Mouse (Mus musculus): ENCODE results near the gene Copb2. TPM values are rescaled to one million over a fixed set of nuclear protein-coding genes. Genes with fewer than 3 reads are reported as not detected.
A peak's percentile ranks its signal among the peaks of the same experiment; 100 is the strongest.

Gene Copb2
- 56.2 and 58.4 TPM in 2 replicates for polyA plus RNA-seq (2012; ENCODE audit: insufficient read depth, insufficient read length, missing spikeins)

DNA sequence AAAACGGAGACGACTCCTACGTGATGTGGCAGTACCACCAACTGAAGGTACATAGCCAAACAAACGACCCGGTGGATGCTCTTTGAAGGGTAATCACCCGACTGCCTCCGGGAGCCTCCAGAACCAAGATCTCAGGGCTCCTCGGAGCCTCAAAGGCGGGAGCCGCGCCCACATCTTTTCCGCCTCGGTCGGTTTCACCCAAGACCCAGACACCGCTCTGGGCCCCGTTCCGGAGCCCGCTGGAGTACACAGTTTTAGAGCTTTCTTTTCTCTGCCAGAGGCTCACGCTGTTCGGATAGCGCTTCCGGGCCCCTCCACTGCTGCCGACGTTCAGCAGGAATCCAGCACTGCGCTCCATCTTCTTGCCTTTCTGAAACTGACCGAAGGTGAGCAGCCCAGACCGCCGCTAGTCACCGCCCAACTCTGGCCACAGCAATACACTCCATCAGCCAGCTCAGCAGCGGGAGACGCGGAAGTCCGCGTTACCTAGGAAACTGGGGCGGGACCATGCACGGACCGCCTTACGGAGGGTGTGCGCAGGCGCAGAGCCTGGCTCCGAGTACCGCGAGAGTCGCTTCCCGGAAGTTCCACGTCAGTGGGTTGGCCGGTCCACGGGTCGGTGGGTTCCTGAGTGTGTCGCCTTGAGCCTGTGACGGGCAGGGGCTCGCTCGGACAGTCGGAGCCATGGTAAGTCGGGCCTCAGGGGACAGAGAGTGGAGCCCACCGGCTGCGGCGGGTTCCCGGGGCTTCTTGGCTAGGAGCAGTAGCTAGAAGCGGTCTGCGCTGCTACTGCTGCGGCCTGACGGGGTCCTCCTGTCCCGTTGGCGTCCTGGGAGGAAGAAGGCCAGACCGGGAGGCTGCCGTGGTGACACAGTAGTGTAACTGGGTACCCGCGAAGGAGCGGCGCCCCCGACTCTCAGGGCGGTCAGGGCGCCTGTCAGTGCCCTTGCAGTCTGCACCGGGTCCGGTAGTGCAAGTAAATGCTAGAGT, at the start of gene Copb2:
Gene Copb2 (plus strand): TSS at position 585 of the 990 bp plus-strand sequence.
- Histone ChIP-seq H3K4me3 (ENCODE audit: insufficient read depth, low read depth, low read length) (peak within 1 kb of the TSS; percentile 81), H3K27ac (replicated peaks; ENCODE audit: low read depth, low read length) (peak within 1 kb of the TSS; percentile 52; the same call in 1 of the 2 replicates), H3K4me1 (ENCODE audit: control insufficient read depth, insufficient read depth, insufficient read length, low read length) (no peaks in the 10 kb centered on the region)

DNA sequence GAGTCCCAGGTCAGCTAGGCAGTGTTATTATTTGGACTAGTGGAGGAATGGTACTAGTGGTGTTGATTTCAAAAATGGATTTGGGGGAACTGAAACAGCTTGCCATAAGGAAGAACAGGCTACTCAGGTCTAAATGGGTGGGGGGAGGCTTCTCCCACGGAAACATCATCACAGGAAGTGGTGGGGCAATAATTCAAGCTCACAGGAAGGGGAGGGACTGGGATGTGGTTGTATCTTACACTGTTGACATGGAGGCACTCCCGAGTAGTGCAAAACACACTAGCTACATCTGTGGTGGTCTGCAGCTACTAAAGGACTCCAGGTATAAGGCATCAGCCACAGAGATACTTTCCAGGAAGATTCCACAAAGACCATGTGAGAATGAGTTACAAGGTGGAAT, 39.6 kb upstream of the Copb2 start:
- Histone ChIP-seq H3K27ac (replicated peaks; ENCODE audit: low read depth, low read length) (no peak overlapping the region), H3K4me1 (ENCODE audit: control insufficient read depth, insufficient read depth, insufficient read length, low read length) (no peaks in the 10 kb centered on the region), H3K4me3 (ENCODE audit: insufficient read depth, low read depth, low read length) (no peak overlapping the region)

- H3K4me3 ChIP-seq (ENCODE audit: insufficient read depth, low read depth, low read length): no peak overlapping the region
- no peaks in the 10 kb centered on the region for H3K4me1 ChIP-seq (ENCODE audit: control insufficient read depth, insufficient read depth, insufficient read length, low read length)
- no peak overlapping the region for H3K27ac ChIP-seq (replicated peaks; ENCODE audit: low read depth, low read length)
Observed at GRCm38 (mm10) chr9:98524786-98525542, 38.6 kb upstream of the Copb2 start.

- H3K4me3 ChIP-seq (ENCODE audit: insufficient read depth, low read depth, low read length): no peak overlapping the region
- no peak overlapping the region for H3K27ac ChIP-seq (replicated peaks; ENCODE audit: low read depth, low read length)
- no peaks in the 10 kb centered on the region for H3K4me1 ChIP-seq (ENCODE audit: control insufficient read depth, insufficient read depth, insufficient read length, low read length)
Observed at GRCm38 (mm10) chr9:98525543-98525924, 38.0 kb upstream of the Copb2 start.

DNA sequence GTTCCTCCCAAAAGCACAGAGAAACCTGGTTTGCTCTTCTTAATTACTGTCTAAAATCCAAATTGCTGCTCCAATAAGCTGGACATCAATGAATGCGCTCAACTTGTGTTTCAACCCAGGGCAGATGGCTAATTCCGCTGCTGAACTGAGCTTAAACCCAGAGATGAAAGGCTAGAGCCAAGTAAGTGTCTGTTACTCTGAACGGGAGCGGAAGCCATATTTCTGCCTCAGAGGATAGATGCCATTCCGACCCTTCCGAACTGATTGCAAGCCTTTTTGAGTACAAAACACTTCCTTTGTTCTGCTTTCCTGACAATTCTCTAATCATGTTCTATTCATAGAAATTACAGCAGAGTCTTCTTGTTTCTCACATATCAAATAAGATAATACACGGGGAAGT, 36.3 kb upstream of the Copb2 start:
- no peaks in the 10 kb centered on the region for H3K4me1 ChIP-seq (ENCODE audit: control insufficient read depth, insufficient read depth, insufficient read length, low read length)
- H3K4me3 ChIP-seq (ENCODE audit: insufficient read depth, low read depth, low read length): no peak overlapping the region
- H3K27ac ChIP-seq (replicated peaks; ENCODE audit: low read depth, low read length): no peak overlapping the region

DNA sequence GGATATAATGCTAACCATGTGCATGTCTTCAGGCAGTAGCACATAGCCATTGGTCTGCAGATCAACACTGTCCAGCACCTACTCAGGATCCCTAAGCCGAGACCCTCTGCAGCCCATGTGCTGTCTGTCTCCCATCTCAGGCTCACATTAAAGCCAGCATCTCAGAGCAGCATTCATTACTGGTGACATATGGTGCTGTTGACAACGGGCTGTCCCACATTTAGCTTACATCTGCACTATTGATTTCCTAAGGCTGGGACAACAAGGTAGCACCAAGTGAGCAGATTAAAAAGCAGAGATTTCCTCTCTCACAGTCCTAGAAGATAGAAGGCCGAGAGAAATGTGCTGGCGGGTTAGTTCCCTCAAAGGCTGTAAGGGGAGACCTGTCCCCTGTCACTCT, 33.7 kb upstream of the Copb2 start:
- H3K27ac ChIP-seq (replicated peaks; ENCODE audit: low read depth, low read length): no peak overlapping the region
- H3K4me3 ChIP-seq (ENCODE audit: insufficient read depth, low read depth, low read length): no peak overlapping the region
- H3K4me1 ChIP-seq (ENCODE audit: control insufficient read depth, insufficient read depth, insufficient read length, low read length): no peaks in the 10 kb centered on the region

DNA sequence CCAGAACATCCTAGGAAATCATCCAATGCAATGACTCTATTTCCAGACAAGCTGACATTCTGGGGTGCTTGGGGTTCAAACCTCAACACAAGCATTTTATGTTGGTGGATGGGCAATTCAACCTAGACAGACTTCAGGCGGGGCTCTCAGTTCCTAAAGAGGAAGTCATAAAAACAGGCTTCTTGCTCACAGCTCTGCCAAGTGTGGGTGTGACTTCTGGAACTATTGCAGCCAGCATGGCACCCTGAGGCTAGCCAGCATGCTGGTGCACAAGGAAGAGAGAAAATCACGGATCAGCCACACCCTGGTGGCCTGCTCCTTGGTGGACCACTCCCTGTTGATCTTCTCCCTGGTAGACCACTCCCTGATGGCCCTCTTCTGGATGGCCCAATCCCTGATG, 32.5 kb upstream of the Copb2 start:
- Histone ChIP-seq H3K4me3 (ENCODE audit: insufficient read depth, low read depth, low read length) (no peak overlapping the region), H3K27ac (replicated peaks; ENCODE audit: low read depth, low read length) (no peak overlapping the region), H3K4me1 (ENCODE audit: control insufficient read depth, insufficient read depth, insufficient read length, low read length) (no peaks in the 10 kb centered on the region)

- no peaks in the 10 kb centered on the region for H3K4me1 ChIP-seq (ENCODE audit: control insufficient read depth, insufficient read depth, insufficient read length, low read length)
- H3K4me3 ChIP-seq (ENCODE audit: insufficient read depth, low read depth, low read length): no peak overlapping the region
- H3K27ac ChIP-seq (replicated peaks; ENCODE audit: low read depth, low read length): no peak overlapping the region
Observed at GRCm38 (mm10) chr9:98534675-98535280, 28.7 kb upstream of the Copb2 start.

DNA sequence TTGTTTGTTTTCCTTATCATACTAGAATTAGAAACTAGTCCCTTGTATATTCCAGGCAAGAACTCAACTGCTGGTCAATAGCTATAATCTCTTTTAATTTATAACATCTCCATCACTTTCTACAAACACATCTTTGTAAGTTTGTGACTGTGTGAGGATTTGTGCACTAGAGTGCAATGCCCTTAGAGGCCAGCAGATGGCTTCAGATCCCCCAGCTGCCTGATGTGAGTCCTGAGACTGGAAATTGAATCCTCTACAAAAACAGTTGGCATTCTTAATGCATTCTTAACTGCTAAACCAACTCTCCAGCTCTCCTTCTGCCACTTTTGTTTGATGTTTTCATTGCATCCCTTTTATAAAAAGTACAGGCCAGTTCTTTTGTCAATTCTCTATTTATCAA, 27.8 kb upstream of the Copb2 start:
- Histone ChIP-seq H3K27ac (replicated peaks; ENCODE audit: low read depth, low read length) (no peak overlapping the region), H3K4me3 (ENCODE audit: insufficient read depth, low read depth, low read length) (no peak overlapping the region), H3K4me1 (ENCODE audit: control insufficient read depth, insufficient read depth, insufficient read length, low read length) (no peaks in the 10 kb centered on the region)

DNA sequence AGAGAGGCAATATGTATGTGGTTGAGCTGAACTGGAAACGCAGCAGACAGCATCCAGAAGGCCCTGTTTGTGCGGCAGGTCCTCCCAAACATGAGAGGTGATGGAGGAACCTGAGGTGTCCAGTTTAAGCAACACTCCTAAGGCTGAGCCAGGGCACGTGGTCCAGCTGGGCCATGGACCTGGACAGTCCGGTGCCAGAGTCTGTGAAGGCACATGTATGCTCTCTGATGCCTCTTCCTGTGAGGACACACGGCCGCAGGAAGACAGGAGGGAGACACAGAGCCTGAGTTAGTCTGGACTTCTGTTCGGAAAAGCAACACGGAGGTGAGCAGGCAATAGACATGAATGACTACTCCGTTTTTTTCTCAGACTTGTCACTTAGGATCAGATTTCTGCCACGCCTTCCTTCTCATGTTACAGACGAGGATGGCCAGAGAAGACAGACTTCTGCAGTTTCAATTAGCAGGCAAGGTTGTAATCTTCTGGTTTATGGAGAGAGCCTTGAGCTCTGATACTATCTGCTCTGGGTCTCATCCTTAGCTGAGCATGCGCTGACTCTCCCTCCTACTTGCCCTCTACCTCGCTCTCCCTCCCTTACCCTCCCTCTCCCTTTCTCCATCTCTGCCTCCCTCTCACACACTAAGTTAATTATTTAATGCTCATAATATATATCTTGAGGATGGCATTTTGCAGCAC, 25.4 kb upstream of the Copb2 start:
- H3K4me3 ChIP-seq (ENCODE audit: insufficient read depth, low read depth, low read length): no peak overlapping the region
- no peak overlapping the region for H3K27ac ChIP-seq (replicated peaks; ENCODE audit: low read depth, low read length)
- H3K4me1 ChIP-seq (ENCODE audit: control insufficient read depth, insufficient read depth, insufficient read length, low read length): no peaks in the 10 kb centered on the region

DNA sequence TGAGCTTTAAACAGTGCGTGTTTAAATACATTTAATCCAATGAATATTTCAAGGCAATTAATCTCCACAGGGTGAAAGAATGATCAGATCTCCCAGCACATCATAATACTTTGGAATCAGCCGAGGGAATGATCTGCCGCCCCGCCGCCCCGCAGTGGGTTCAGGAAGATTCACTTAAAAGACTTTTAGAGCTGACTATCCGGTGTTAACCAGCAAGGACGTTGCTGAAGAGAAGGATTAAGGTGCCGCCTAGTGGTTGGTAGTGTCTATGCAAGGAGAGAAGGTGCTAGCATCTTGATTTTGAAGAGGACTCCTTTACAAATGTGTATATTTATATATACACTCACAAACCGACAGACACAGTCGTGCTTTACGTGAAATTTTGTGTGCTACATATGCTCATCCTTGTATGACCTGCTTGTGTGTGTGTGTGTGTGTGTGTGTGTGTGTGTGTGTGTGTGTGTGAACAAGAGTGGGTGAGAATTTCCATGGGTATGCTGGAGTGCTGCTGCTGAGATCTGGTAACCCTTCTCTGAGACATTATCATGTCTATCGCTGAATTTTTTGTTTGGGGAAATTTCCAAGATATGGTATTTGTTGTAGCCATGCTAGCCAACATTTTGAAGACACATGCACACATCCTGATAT, 24.7 kb upstream of the Copb2 start:
- Histone ChIP-seq H3K4me1 (ENCODE audit: control insufficient read depth, insufficient read depth, insufficient read length, low read length) (no peaks in the 10 kb centered on the region), H3K4me3 (ENCODE audit: insufficient read depth, low read depth, low read length) (no peak overlapping the region), H3K27ac (replicated peaks; ENCODE audit: low read depth, low read length) (no peak overlapping the region)

DNA sequence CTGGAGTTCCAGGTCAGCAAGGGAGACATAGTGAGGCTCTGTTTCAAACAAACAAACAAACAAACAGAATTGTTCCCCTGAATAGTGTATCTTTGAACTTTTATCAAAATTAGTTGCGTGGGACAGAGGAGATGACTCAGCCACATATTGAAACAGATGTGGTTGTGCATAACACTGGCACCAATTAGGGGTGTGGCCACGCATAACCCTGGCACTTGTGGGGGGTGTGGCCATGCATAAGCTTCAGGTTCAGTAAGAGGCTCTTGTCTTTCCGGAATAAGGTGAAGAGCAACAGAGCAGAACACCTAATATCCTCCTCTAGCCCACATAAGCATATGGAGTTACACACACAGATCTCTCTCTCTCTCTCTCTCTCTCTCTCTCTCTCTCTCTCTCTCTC, 19.5 kb upstream of the Copb2 start:
- H3K4me1 ChIP-seq (ENCODE audit: control insufficient read depth, insufficient read depth, insufficient read length, low read length): no peaks in the 10 kb centered on the region
- no peak overlapping the region for H3K27ac ChIP-seq (replicated peaks; ENCODE audit: low read depth, low read length)
- H3K4me3 ChIP-seq (ENCODE audit: insufficient read depth, low read depth, low read length): no peak overlapping the region

DNA sequence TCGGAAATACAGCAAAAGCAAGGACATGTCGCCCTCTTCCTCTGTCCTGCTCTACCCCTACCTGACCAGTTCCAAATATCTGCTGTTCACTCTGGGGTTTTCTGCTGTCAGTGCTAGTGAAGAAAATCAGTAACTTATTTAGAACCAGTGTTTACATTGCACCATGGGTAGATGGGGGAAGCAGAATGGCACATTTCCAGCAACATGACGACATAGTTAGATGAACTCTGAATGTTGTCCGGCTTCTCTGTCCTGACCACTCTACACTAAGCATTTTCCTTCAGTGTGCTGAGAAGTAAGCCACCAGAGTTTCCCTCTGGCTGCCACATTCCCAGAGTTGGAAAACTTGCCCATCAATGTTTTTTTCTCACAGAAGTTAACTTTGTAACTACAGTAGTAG, 20.3 kb downstream of the Copb2 start:
- no peak overlapping the region for H3K27ac ChIP-seq (replicated peaks; ENCODE audit: low read depth, low read length)
- H3K4me1 ChIP-seq (ENCODE audit: control insufficient read depth, insufficient read depth, insufficient read length, low read length): no peaks in the 10 kb centered on the region
- no peak overlapping the region for H3K4me3 ChIP-seq (ENCODE audit: insufficient read depth, low read depth, low read length)

- H3K27ac ChIP-seq (replicated peaks; ENCODE audit: low read depth, low read length): no peak overlapping the region
- H3K4me3 ChIP-seq (ENCODE audit: insufficient read depth, low read depth, low read length): 0 out of 2 replicates have a peak overlapping the region, but pooled peaks have one; percentile 90
- peaks cover 4% of the 10 kb centered on the region; the same call in 1 of the 2 replicates for H3K4me1 ChIP-seq (ENCODE audit: control insufficient read depth, insufficient read depth, insufficient read length, low read length)
Observed at GRCm38 (mm10) chr9:98600094-98600493, 36.6 kb downstream of the Copb2 start.

All from brown adipose tissue, adult 24 weeks (tissue).